Mouse (Mus musculus): ENCODE data around the gene Akap1. TPM values are rescaled to one million over a fixed set of nuclear protein-coding genes. Genes with fewer than 3 reads are reported as not detected.
A peak's percentile ranks its signal among the peaks of the same experiment; 100 is the strongest.
"Not testable (repeated sequence)": the region's sequence is repeated elsewhere in the genome, so short reads cannot be mapped to it uniquely, and the experiment has no call there.

Gene Akap1
- total and polyA plus RNA-seq, 2 experiments from 2014 or later: 54.0 to 125 TPM

DNA sequence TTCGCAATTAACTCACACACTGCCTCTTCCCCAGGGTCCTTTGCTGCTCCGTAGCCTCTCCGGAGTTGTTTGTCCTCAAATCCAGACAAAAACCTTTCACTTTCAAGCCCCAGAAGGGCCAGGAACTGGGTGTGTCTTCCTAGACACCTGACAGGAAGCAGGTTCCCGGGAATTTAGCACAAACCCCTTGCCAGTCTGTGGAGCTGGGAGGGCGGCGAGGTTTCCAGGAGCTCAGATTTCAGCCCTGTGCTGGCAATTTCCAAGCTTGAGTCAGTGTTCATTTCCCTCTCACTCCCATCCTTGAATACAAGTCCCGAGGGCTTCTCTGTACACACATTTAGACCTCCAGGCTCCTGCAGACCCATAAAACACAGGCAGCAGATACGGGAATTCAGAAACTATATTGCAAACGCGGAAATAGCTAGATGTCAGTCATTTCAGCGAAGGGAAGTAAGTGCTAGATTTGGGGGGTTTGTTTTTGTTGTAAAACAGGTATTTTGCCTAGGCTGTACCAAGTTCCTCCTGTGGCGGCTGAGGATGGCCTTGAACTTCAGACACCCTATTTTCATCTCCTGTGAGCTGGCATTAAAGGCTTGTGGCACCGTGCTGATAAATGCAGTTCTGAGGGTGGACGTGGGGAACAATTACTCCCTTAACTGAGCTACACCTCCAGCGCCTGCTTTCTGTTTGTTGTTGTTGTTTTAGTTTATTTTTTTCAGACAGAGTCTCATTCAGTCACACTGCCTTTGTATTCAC lies 33.4 kb upstream of the Akap1 start:
- TF ChIP-seq CTCF (IDR thresholded peaks at IDR 0.05; ENCODE audit: low read depth) (no peak), EP300 (IDR thresholded peaks at IDR 0.05; ENCODE audit: low read depth) (no peak)
- whole genome bisulfite sequencing: 53% methylated on average over 15 of the region's 15 CpGs
- Histone ChIP-seq H3K4me3 (ENCODE audit: low read depth, low read length) (peak overlapping the region; percentile 1; the same call in 1 of the 2 replicates), H3K27ac (ENCODE audit: low read depth) (0 out of 2 replicates have a peak overlapping the region, but pooled peaks have one; percentile 5), H3K27me3 (ENCODE audit: control insufficient read depth, insufficient read depth, low read length) (no peaks in the 10 kb centered on the region), H3K4me2 (ENCODE audit: low read depth, low read length) (peak overlapping the region; percentile 6), H3K36me3 (replicated peaks; ENCODE audit: control insufficient read depth, insufficient read depth, low read length) (no peaks in the 10 kb centered on the region), H3K4me1 (ENCODE audit: control insufficient read depth, insufficient read depth) (peaks cover 19% of the 10 kb centered on the region), H3K9ac (replicated peaks; ENCODE audit: low read depth, low read length) (no peak overlapping the region), H3K9me3 (replicated peaks; ENCODE audit: control insufficient read depth, low read length) (no peaks in the 10 kb centered on the region)
- DNase-seq (ENCODE audit: low spot score): no peak
- no peak for ATAC-seq (ENCODE audit: insufficient read depth, low read depth)

DNA sequence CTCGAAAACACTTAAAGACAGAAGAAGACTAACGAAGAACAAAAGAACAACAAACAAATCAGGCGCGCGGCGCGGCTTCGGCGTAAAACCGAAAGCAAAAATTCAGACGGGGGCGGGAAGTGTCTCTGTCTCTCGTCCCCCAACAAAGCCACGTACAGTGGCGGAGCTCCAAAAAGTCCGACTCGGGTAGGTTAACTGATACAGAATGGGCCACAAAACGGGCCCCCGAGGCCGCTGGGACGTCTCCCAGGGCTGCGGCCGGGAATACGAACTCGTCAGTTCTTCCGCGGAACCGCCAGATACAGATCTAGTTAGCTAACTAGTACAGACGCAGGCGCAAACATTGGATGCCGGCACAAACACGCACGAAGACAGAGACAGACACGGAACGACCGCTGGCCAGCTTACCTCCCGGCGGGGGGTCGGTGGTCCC lies 31.4 kb upstream of the Akap1 start:
- not testable (repeated sequence) for H3K27me3 ChIP-seq (ENCODE audit: control insufficient read depth, insufficient read depth, low read length); H3K36me3 ChIP-seq (replicated peaks; ENCODE audit: control insufficient read depth, insufficient read depth, low read length); H3K4me1 ChIP-seq (ENCODE audit: control insufficient read depth, insufficient read depth); H3K9me3 ChIP-seq (replicated peaks; ENCODE audit: control insufficient read depth, low read length); DNase-seq (ENCODE audit: low spot score); ATAC-seq (ENCODE audit: insufficient read depth, low read depth); H3K9ac ChIP-seq (replicated peaks; ENCODE audit: low read depth, low read length); H3K27ac ChIP-seq (ENCODE audit: low read depth)
- 0 out of 2 replicates have a peak overlapping the region, but pooled peaks have one; percentile 25 for H3K4me2 ChIP-seq (ENCODE audit: low read depth, low read length)
- H3K4me3 ChIP-seq (ENCODE audit: low read depth, low read length): peak overlapping the region; percentile 39
- 48% methylated on average over 20 of the region's 39 CpGs for WGBS

DNA sequence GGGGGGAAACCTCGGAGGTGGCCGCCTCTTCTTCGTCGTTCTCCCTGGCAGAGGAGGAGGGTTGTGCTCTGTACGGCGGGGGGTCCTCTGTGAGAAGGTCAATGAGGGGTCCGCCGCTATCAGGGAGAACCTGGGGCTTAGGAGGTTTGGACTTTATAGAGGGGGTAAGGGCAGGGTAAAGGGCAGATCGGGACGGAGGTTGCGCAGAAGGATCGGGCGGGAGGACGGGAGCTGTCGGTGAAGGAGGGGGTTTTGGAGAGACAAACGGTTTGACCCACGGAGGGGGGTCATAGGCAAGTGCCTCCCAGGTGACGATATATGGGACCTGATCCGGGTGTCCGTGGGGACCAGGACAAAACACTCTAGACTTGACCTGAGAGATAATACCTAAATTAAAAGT lies 30.8 kb upstream of the Akap1 start:
- not testable (repeated sequence) for ATAC-seq (ENCODE audit: insufficient read depth, low read depth); H3K27me3 ChIP-seq (ENCODE audit: control insufficient read depth, insufficient read depth, low read length); H3K27ac ChIP-seq (ENCODE audit: low read depth); DNase-seq (ENCODE audit: low spot score); H3K4me1 ChIP-seq (ENCODE audit: control insufficient read depth, insufficient read depth); H3K9ac ChIP-seq (replicated peaks; ENCODE audit: low read depth, low read length); H3K9me3 ChIP-seq (replicated peaks; ENCODE audit: control insufficient read depth, low read length); H3K36me3 ChIP-seq (replicated peaks; ENCODE audit: control insufficient read depth, insufficient read depth, low read length)
- WGBS: 52% methylated on average over 13 of the region's 20 CpGs
- Histone ChIP-seq H3K4me2 (ENCODE audit: low read depth, low read length) (0 out of 2 replicates have a peak overlapping the region, but pooled peaks have one; percentile 25), H3K4me3 (ENCODE audit: low read depth, low read length) (peak overlapping the region; percentile 39; the same call in 1 of the 2 replicates)

DNA sequence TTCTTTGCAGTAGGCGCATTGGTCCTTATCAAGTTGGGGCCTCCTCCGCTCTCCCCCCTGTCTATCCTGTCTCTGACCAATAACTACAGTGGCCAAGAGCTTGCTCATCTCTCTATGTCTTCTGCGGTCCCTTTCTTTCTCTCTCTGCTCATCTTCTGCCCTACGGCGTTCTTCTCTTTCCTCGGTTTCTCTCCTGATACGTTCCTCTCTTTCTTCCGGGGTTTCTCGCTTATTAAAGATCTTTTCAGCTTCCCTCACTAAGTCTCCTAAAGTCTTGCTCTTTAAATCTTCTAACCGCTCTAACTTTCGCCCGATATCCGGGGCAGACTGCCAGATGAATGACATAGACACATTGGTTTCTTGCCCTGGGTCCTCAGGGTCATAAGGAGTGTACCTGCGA lies 29.9 kb upstream of the Akap1 start:
- not testable (repeated sequence) for ATAC-seq (ENCODE audit: insufficient read depth, low read depth); H3K4me3 ChIP-seq (ENCODE audit: low read depth, low read length); H3K4me1 ChIP-seq (ENCODE audit: control insufficient read depth, insufficient read depth); H3K9me3 ChIP-seq (replicated peaks; ENCODE audit: control insufficient read depth, low read length); H3K27me3 ChIP-seq (ENCODE audit: control insufficient read depth, insufficient read depth, low read length); DNase-seq (ENCODE audit: low spot score); H3K27ac ChIP-seq (ENCODE audit: low read depth); H3K4me2 ChIP-seq (ENCODE audit: low read depth, low read length); H3K9ac ChIP-seq (replicated peaks; ENCODE audit: low read depth, low read length); H3K36me3 ChIP-seq (replicated peaks; ENCODE audit: control insufficient read depth, insufficient read depth, low read length)
- 86% methylated on average over 11 of the region's 14 CpGs for WGBS

DNA sequence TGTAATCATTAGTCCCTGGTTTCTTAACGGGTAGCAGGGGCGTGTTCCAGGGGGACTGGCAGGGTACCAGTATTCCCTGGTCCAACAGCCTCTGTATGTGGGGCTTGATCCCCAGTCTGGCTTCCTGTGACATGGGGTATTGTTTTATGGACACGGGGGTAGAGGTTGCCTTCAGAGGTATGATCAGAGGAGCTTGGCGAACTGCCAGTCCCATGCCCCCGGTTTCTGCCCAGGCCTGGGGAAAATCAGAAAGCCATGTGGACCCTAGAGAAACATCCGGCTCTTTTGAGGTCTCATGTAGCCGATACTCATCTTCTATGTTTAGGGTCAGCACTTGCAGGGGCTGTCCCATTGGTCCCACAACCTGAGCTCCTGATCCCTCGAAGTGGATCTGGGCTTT lies 29.1 kb upstream of the Akap1 start:
- not testable (repeated sequence) for DNase-seq (ENCODE audit: low spot score); H3K36me3 ChIP-seq (replicated peaks; ENCODE audit: control insufficient read depth, insufficient read depth, low read length); H3K27ac ChIP-seq (ENCODE audit: low read depth); H3K4me2 ChIP-seq (ENCODE audit: low read depth, low read length); H3K9me3 ChIP-seq (replicated peaks; ENCODE audit: control insufficient read depth, low read length); ATAC-seq (ENCODE audit: insufficient read depth, low read depth); H3K27me3 ChIP-seq (ENCODE audit: control insufficient read depth, insufficient read depth, low read length); H3K9ac ChIP-seq (replicated peaks; ENCODE audit: low read depth, low read length); H3K4me3 ChIP-seq (ENCODE audit: low read depth, low read length); H3K4me1 ChIP-seq (ENCODE audit: control insufficient read depth, insufficient read depth)
- 81% methylated on average over 2 of the region's 8 CpGs for WGBS

DNA sequence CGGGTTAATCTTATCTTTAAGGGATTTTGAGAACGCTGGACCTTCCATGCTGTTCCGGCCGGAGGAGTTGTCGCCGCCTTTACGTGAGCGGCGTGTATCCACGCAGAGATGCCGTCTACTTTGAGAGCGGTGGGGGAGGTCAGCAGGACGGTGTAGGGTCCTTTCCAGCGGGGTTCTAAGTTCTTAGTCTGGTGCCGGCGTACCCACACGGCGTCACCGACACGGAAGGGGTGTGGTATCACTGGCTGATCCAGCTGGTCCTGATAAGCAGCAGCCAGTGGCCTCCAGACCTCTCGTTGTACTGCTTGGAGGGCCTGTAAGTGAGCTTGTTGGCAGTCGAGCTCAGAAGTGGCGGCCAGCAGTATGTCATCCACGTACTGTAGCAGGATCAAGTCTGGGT lies 28.4 kb upstream of the Akap1 start:
- not testable (repeated sequence) for H3K4me1 ChIP-seq (ENCODE audit: control insufficient read depth, insufficient read depth); H3K4me2 ChIP-seq (ENCODE audit: low read depth, low read length); H3K9me3 ChIP-seq (replicated peaks; ENCODE audit: control insufficient read depth, low read length); H3K4me3 ChIP-seq (ENCODE audit: low read depth, low read length); H3K27ac ChIP-seq (ENCODE audit: low read depth); ATAC-seq (ENCODE audit: insufficient read depth, low read depth); H3K36me3 ChIP-seq (replicated peaks; ENCODE audit: control insufficient read depth, insufficient read depth, low read length); H3K27me3 ChIP-seq (ENCODE audit: control insufficient read depth, insufficient read depth, low read length); H3K9ac ChIP-seq (replicated peaks; ENCODE audit: low read depth, low read length); DNase-seq (ENCODE audit: low spot score)
- WGBS: 67% methylated on average over 20 of the region's 24 CpGs

DNA sequence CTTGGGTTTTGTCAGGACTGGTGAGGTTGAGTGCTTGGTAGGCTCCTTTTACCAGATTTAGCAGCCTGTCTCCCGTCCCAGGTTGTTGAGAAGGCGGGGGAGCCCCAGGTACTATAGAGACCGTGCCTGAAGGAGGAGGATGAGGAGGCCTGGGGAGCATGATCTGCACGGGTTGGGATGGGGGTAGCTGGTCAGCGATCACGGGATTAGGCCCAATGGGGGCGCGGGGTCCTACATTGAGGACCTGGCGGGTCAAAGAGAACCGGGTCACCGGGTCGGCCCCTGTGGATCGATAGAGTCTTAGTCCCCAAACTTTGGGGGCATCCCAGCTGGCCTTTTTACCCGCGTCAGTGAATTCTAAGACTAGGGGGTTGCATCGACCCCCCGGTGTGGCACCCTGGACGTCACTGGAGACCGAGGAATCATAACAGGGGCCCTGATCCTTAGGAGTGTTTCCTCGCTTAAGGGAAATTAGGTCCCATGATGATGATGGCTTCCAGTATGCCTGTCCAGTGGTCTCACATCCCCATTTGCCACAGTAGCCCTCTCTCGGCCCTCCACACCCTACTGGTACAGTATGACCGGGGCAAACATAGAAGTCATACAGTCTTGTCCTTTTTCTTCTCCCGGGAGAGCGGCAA lies 27.7 kb upstream of the Akap1 start:
- H3K4me3 ChIP-seq (ENCODE audit: low read depth, low read length); H3K27ac ChIP-seq (ENCODE audit: low read depth); H3K4me2 ChIP-seq (ENCODE audit: low read depth, low read length); H3K36me3 ChIP-seq (replicated peaks; ENCODE audit: control insufficient read depth, insufficient read depth, low read length); H3K9ac ChIP-seq (replicated peaks; ENCODE audit: low read depth, low read length); H3K9me3 ChIP-seq (replicated peaks; ENCODE audit: control insufficient read depth, low read length); ATAC-seq (ENCODE audit: insufficient read depth, low read depth); DNase-seq (ENCODE audit: low spot score); H3K27me3 ChIP-seq (ENCODE audit: control insufficient read depth, insufficient read depth, low read length); H3K4me1 ChIP-seq (ENCODE audit: control insufficient read depth, insufficient read depth): not testable (repeated sequence)
- WGBS: 96% methylated on average over 19 of the region's 24 CpGs

DNA sequence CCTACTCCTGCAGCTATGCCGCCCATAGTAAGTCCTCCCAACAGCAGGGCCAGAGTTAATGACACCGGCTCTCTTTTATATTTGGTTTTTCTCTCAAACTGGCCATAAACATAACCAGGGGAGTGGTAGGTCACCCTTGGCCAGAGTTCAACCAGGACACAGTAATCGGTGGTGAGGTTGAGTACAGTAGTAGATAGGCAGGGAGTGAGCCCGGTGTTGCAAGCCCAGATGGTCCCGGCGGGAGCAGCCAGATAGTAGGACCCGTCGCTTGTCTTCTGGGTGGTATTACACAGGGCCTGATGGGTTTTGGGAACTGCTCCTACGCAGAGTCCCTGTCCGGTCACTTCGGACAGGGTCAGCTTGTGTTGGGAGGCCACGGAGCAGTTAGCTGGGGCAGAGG lies 27.1 kb upstream of the Akap1 start:
- not testable (repeated sequence) for ATAC-seq (ENCODE audit: insufficient read depth, low read depth); H3K27me3 ChIP-seq (ENCODE audit: control insufficient read depth, insufficient read depth, low read length); H3K27ac ChIP-seq (ENCODE audit: low read depth); DNase-seq (ENCODE audit: low spot score); H3K9ac ChIP-seq (replicated peaks; ENCODE audit: low read depth, low read length); H3K4me2 ChIP-seq (ENCODE audit: low read depth, low read length); H3K36me3 ChIP-seq (replicated peaks; ENCODE audit: control insufficient read depth, insufficient read depth, low read length); H3K4me3 ChIP-seq (ENCODE audit: low read depth, low read length); H3K4me1 ChIP-seq (ENCODE audit: control insufficient read depth, insufficient read depth); H3K9me3 ChIP-seq (replicated peaks; ENCODE audit: control insufficient read depth, low read length)
- whole genome bisulfite sequencing: 93% methylated on average over 9 of the region's 12 CpGs

All from heart, postnatal 0 days (tissue).